Mouse (Mus musculus) testis, postnatal 14 days (tissue): ENCODE results near the gene 4930469K13Rik.
A peak's percentile ranks its signal among the peaks of the same experiment; 100 is the strongest.

ENCODE experiments used
- DNase-seq: peaks from one replicate; pipeline ENCODE4 v3.0.0; 2021; ENCODE audit warnings: low spot score

The 4930469K13Rik gene

GRCm38 (mm10) chr11:33980146-33980545 is 118.2 kb downstream of the 4930469K13Rik start:
- DNase-seq, result no peak

- no peak for DNase-seq
Measured at GRCm38 (mm10) chr11:33975121-33975520, 123.2 kb downstream of the 4930469K13Rik start.

DNA sequence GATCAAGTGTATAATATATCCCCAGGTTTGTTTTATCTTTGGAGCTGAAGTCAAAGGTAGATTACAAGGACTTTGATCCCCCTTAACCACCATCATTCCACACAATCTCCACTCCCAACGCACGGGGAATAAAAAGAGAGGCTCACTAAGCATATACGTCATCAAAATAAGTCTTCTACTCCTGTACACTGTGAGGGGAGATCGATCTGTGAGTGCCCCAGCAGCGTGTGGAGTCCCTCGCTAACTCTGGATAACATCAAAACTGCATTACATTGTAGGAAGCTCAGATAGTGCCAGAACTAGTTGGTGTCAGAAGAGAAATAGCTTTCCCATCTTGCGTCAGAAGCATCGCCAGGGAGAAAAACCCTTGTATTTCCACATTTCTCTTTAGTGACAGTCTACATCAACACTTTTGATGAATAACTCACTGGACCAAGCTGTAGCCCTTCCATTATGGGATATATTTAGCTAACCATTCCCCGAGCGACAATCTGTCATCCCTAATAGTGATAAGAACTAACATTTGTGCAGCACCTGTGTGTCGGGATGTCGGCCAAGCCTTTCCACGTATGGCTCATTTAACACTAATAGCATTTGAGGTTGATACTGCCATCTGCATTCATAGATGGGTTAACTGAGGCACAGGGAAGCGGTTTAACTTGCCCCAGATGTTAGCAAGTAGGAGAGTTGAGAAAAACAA is 123.9 kb downstream of the 4930469K13Rik start:
- no peak for DNase-seq

DNA sequence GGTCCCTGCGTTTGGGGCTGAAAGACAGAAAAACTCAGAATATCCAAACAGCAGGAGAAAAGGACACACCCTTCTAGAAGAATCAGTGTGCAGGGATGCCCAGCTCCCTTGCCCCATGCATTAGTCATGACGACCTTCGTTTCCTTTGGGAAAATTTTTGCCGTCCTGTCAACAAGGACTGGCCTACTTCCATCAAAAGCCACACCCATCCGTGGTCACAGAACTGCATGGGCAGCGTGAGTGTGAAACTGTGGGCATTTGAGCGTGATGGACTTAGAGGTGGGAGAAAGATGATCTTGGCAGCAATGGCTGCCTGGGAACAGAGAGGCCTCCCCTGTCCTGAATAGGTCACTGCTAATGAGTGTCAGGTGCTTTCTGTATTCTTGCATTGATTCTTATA is 126.2 kb downstream of the 4930469K13Rik start:
- DNase-seq, result no peak

DNA sequence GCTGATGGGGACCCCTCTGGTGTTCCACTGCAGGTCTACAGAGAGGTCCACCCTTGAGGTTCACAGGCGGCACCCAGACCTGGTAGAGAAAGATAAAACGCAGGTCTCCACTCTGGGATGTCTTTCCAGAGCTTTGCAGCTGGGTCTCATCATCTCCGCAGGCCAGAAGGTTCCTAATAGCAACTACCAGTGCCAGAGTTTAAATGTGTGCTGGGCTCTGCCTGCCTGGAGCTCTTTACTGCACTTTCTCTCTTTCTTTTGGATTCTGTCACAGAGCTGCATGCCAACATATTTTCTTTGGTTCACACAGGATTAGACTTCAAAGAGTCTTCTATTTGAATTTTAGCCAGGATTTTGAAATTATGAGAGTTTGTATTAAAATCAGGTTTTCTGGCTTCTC is 129.2 kb downstream of the 4930469K13Rik start:
- no peak for DNase-seq

GRCm38 (mm10) chr11:33967708-33968107 is 130.6 kb downstream of the 4930469K13Rik start:
- no peak for DNase-seq

DNA sequence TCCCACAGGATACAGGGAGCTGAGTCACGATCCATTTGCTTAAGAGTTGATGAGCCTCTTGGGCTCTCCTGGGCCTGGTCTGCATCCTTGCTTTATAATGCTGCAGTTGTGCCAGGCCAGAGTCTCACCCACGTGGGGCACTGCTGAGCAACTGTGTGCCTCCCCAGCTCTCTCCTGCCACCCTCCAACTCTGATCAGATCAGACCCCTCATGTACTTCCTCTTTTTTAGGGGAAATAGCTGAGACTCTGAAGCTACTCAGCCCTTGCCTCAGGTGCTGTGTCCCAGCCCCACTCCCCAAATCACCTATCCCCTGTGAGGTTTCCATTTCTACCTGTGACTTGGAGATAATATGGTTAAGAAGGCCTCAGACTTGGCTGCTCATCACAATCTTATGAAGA is 133.0 kb downstream of the 4930469K13Rik start:
- no peak for DNase-seq

GRCm38 (mm10) chr11:33962688-33963407 is 135.5 kb downstream of the 4930469K13Rik start, which contains the start of gene Kcnmb1:
Gene Kcnmb1 (plus strand): TSS chr11:33963013.
- no peak for DNase-seq

DNA sequence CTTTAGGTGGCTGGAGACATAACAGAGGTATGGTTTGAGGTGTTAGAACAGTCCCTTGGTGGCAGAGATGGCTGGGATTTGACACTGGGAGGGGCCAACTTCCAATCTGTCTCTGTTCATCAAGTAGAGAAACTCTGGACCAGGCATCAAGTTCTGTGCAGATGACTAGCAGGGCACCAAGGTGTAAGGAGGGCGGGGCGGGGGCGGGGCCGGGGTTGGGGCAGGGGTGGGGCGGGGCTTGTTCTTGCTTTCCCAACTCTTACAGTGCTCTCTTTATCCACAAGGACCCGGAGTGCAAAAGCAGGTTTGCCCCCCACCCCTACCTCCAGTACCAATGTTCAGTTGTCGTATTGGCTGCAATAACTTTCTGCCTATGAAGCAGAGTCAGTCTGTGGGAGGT is 136.2 kb downstream of the 4930469K13Rik start:
- no peak for DNase-seq

GRCm38 (mm10) chr11:33958713-33959112 is 139.6 kb downstream of the 4930469K13Rik start:
- peak; percentile 33 for DNase-seq

DNA sequence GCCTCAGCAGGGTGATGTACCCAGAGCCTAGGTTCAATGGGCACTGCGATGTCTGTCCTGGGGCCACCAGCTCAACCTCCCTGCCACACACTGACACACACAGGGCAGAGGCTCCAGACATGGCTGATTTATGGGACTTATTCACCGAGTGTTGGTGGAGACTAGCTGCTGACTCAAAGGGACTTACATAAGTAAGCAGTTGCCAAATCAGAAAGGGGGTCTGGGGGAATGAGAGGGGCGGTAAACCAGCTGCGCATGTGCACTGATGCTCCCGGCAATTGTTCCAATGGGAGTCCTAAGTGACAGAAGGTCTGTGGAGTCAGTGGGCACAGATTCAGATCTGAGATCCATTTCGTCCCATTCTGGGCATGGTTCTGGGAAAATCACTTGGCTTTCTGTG is 140.8 kb downstream of the 4930469K13Rik start:
- DNase-seq, result no peak

DNA sequence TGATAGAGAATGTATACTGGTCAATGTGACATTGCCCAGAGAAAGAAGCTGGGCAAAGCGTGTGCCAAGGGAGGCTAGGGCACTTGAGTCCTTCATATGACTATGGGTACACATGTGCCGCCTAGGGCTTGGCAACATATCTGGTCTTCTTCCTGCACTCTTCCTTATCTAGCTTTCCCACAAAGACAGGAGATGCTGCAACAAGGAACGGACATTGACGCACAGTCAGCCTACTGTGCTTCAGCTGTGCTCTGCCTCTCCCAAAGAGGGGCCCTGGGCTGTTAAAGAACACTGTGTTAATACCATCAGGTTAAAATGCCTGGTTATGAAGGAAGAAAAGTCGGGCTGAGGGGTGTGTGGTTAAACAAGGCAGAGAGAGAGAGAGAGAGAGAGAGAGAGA is 141.7 kb downstream of the 4930469K13Rik start:
- DNase-seq, result no peak

- no peak for DNase-seq
Measured at GRCm38 (mm10) chr11:33955982-33956381, 142.4 kb downstream of the 4930469K13Rik start.

DNA sequence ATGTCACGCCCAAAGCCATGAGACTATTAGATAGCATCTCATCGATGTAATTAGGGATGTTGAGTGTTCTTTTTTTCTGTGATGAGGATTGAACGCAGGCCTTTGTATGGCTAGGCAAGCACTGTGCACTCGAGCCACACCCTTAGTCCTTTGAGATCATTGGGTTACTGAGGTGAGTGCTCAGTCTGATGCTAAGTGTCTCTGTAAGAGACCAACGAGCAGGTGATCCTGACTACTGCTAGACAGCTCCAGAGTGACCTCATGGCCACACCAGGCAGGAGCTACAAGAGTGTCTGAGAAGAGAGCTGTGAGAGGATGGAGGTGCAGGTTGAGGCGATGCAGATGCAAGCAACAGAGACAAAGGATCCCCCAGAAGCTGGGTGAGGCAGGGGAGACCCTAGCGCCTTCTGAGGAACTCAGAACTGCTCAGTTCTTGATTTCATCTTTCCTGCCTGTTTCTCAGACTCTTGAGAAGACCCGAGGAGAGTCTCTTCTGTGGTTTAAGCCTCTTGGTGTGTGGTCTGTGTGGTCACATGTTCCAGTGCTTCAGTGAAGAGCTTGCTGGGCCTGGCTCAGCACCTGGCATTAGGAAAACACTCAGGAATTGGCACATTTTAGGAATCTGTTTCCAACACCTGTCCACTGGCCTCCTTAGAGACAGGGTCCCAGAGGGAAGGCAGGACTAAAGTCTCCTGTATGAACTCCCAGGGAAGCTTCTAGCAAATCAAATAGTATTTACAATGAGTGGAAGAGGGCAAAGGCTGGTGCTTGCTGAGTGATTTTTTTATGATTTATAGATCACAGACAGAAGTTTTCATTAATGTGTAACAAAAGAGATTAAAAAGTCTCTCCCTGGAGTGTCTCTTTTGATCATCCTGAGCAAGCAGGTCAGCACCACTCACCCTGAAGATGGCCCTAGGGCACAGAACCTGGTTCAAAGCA is 146.4 kb downstream of the 4930469K13Rik start:
- DNase-seq, result no peak

DNA sequence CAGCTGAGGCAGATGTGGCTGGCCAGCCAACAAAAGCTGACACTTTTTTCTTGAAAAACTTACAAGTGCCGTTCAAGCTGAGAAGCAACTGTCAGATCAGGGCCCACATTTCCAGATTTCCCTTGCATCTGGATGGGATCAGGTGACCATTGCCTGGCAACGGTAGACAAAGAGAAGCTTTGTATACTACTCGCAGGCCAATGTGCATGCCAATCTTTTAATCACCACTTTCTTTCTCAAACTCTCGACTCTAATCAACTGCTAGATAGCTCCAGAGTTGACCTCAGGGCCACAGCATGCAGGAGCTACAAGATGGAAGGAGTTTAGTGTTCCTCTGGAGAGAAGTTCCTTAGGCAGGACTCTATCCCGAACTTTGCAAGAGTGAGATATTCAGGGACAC is 147.2 kb downstream of the 4930469K13Rik start:
- DNase-seq, result no peak

GRCm38 (mm10) chr11:33946501-33946900 is 151.9 kb downstream of the 4930469K13Rik start:
- DNase-seq, result no peak

- DNase-seq, result no peak
Measured at GRCm38 (mm10) chr11:33944786-33945328, 153.5 kb downstream of the 4930469K13Rik start.

DNA sequence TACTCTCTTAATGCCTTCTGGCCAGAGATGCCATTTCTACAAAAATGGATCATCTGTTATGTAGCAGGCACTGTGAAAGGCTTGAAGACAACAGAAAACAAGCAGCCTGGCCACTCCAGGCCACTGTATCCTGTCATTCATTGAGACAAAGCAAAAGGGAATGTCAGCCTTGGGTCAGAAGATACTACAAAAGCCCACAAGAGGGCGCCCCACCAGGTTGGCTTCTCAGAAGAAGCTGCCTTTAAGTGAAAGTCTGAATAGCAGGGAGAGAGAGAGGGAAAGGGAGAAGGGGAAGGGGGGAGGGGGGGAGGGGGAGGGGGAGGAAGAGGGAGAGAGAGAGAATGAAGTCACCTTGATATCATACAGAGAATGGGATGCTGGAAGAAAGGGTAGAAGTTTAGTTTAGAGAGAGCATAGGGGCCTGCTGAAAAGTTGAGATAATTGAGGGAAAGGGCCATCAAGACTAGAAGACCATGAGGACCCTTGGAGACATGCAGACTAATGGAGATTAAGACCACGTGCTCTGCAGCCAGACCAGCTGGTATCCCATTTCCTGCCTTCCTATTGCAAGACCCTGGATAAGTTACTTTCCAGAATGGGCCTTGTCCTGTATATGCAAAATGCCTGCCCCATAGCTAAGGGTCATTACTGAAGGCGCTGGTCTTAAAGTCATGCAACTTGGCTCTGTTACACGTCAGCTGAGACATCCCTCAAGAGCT is 154.1 kb downstream of the 4930469K13Rik start:
- DNase-seq, result no peak

DNA sequence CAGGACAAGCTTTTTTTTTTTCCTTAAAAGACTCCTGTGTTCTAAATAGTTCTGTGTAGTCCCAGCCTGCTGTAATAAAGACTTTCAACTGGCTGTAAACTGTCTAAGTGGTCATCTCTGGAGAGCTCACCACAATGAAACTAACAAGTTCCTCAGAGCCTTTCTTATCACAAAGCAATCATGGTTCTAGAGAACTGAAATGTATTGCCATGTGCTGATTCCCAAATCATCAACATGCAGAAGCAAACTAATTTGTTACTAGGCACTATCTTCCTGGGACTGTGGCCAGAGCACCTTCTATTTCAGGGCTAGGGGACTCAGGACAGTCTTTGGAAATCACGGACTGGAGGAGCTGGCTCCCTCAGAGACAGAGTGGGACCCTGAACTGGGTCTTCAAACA is 154.8 kb downstream of the 4930469K13Rik start:
- no peak for DNase-seq

DNA sequence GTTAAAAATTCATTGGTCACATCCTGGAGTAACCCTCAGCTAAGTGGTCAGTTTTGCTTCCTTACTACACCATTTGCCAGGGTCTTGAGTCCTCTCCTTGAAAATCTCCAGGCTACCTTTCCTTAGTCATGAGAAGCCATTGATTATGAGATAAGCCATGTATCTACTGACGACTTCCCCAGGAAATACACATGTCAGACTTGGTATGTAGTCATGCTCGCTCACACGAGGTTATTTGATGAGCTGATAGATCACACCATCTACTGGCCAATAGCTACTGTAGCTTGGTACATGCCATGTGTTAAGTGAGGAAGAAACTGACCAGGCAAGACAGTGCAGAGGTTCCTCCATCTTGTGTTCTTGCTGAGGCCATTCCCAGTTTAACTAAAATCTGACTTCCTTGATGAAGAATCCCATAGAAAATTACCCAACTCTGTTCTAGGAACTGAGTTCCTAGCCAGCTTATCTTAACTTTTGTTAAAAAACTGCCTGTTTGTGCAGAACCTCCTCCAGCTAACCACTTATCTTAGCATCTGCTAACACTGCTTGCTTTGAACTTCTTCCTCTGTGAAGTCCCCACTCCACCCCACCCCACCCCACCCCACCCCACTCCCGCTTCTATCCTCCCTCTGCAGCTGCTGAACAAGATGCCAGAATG is 158.8 kb downstream of the 4930469K13Rik start:
- DNase-seq, result no peak
